Mouse (Mus musculus) hindbrain, embryonic 15.5 days (tissue): Measurements from ENCODE around the gene Gpx3. TPM values are rescaled to one million over a fixed set of nuclear protein-coding genes. Genes with fewer than 3 reads are reported as not detected.
A peak's percentile ranks its signal among the peaks of the same experiment; 100 is the strongest.
"Not testable (repeated sequence)": the region's sequence is repeated elsewhere in the genome, so short reads cannot be mapped to it uniquely, and the experiment has no call there.

ENCODE experiments used
- ATAC-seq: fragments of 200-750 bp; cut with Nextera tagmentation; 2 replicates; pipeline ENCODE4 v1.8.0; 2017; ENCODE audit warnings: low read depth, moderate number of reproducible peaks, moderate TSS enrichment; ENCODE audit not compliant: low FRiP score
- H3K27ac ChIP-seq: fragments of 300-500 bp; sonication (generic); replicated peaks from 2 replicates; pipeline ENCODE4 v1.5.1; 2015; ENCODE audit warnings: mild to moderate bottlenecking, inconsistent platforms
- H3K27me3 ChIP-seq: fragments of 300-500 bp; sonication (generic); 2 replicates; pipeline ENCODE4 v1.6.1; 2015; ENCODE audit warnings: control low read depth, inconsistent platforms
- H3K36me3 ChIP-seq: fragments of 300-500 bp; sonication (generic); 2 replicates; pipeline ENCODE4 v1.6.1; 2015; ENCODE audit warnings: control low read depth, inconsistent platforms
- H3K4me1 ChIP-seq: fragments of 300-500 bp; sonication (generic); replicated peaks from 2 replicates; pipeline ENCODE4 v1.6.1; 2015; ENCODE audit warnings: control low read depth, inconsistent platforms
- H3K4me2 ChIP-seq: fragments of 300-500 bp; sonication (generic); 2 replicates; pipeline ENCODE4 v1.6.1; 2015; ENCODE audit warnings: moderate library complexity, mild to moderate bottlenecking, inconsistent platforms
- H3K4me3 ChIP-seq: fragments of 300-500 bp; sonication (generic); 2 replicates; pipeline ENCODE4 v1.5.1; 2015; ENCODE audit warnings: mild to moderate bottlenecking, inconsistent platforms
- H3K9ac ChIP-seq: fragments of 300-500 bp; sonication (generic); 2 replicates; pipeline ENCODE4 v1.6.1; 2015; ENCODE audit warnings: inconsistent platforms
- H3K9me3 ChIP-seq: fragments of 300-500 bp; sonication (generic); 2 replicates; pipeline ENCODE4 v1.6.1; 2016; ENCODE audit warnings: control low read depth, inconsistent platforms
- WGBS: fragments of 180-500 bp; shearing (Covaris S2); methylation state at CpG from one replicate; pipeline ENCODE4 v1.1.7; 2015; 5-methylcytosine and 5-hydroxymethylcytosine counted together
- polyA plus RNA-seq: library from polyadenylated mRNA; unstranded; fragments of >200 nt; fragmentation: Nextera tagmentation; extraction: Ambion mirVana; gene quantifications from 2 replicates; pipeline ENCODE4 v1.2.1, GENCODE M21; 2015

Gene Gpx3
- polyA plus RNA-seq, 1 experiment from 2014 or later = 63.5 TPM

- no peaks in the 10 kb centered on the region for H3K36me3 ChIP-seq
- no peak overlapping the region for H3K27ac ChIP-seq
- no peak overlapping the region for H3K4me2 ChIP-seq
- no peak overlapping the region for H3K9ac ChIP-seq
- H3K9me3 ChIP-seq = no peaks in the 10 kb centered on the region
- H3K27me3 ChIP-seq = 0 out of 2 replicates have a peak, but pooled peaks cover 3% of the 10 kb centered on the region
- 14% methylated on average over 5 of the region's 5 CpGs for WGBS
- ATAC-seq = no peak
- H3K4me3 ChIP-seq = no peak overlapping the region
- 0 out of 2 replicates have a peak, but pooled peaks cover 4% of the 10 kb centered on the region for H3K4me1 ChIP-seq
Observed at GRCm38 (mm10) chr11:54884937-54885336, 17.3 kb upstream of the Gpx3 start.

- Histone ChIP-seq H3K9ac (no peak overlapping the region), H3K4me1 (0 out of 2 replicates have a peak, but pooled peaks cover 4% of the 10 kb centered on the region), H3K27ac (no peak overlapping the region), H3K27me3 (0 out of 2 replicates have a peak, but pooled peaks cover 3% of the 10 kb centered on the region), H3K36me3 (no peaks in the 10 kb centered on the region), H3K9me3 (no peaks in the 10 kb centered on the region), H3K4me3 (no peak overlapping the region), H3K4me2 (no peak overlapping the region)
- ATAC-seq = no peak
- 87% methylated on average over 2 of the region's 2 CpGs for WGBS
Observed at GRCm38 (mm10) chr11:54885406-54885805, 16.8 kb upstream of the Gpx3 start.

- WGBS = 89% methylated on average over 6 of the region's 6 CpGs
- Histone ChIP-seq H3K4me3 (no peak overlapping the region), H3K27me3 (no peaks in the 10 kb centered on the region), H3K36me3 (no peaks in the 10 kb centered on the region), H3K4me1 (no peaks in the 10 kb centered on the region), H3K27ac (no peak overlapping the region), H3K9ac (no peak overlapping the region), H3K4me2 (no peak overlapping the region), H3K9me3 (no peaks in the 10 kb centered on the region)
- ATAC-seq = no peak
Observed at GRCm38 (mm10) chr11:54887927-54888326, 14.3 kb upstream of the Gpx3 start.

GRCm38 (mm10) chr11:54891341-54891740 is 10.9 kb upstream of the Gpx3 start:
- H3K9me3 ChIP-seq = no peaks in the 10 kb centered on the region
- H3K4me2 ChIP-seq = no peak overlapping the region
- H3K36me3 ChIP-seq = no peaks in the 10 kb centered on the region
- no peaks in the 10 kb centered on the region for H3K27me3 ChIP-seq
- H3K9ac ChIP-seq = no peak overlapping the region
- H3K27ac ChIP-seq = no peak overlapping the region
- H3K4me1 ChIP-seq = no peaks in the 10 kb centered on the region
- ATAC-seq = no peak
- WGBS = 81% methylated on average over 5 of the region's 5 CpGs
- no peak overlapping the region for H3K4me3 ChIP-seq

GRCm38 (mm10) chr11:54892091-54892490 is 10.2 kb upstream of the Gpx3 start:
- H3K9ac ChIP-seq = no peak overlapping the region
- 61% methylated on average over 7 of the region's 7 CpGs for WGBS

GRCm38 (mm10) chr11:54894589-54894988 is 7.7 kb upstream of the Gpx3 start:
- no peak overlapping the region for H3K27ac ChIP-seq
- H3K4me3 ChIP-seq = no peak overlapping the region
- H3K4me2 ChIP-seq = no peak overlapping the region
- H3K9ac ChIP-seq = no peak overlapping the region
- no peaks in the 10 kb centered on the region for H3K27me3 ChIP-seq
- H3K4me1 ChIP-seq = no peaks in the 10 kb centered on the region
- H3K9me3 ChIP-seq = no peaks in the 10 kb centered on the region
- ATAC-seq = no peak
- no peaks in the 10 kb centered on the region for H3K36me3 ChIP-seq
- WGBS = 69% methylated on average over 9 of the region's 9 CpGs

More at GRCm38 (mm10) chr11:54892091-54892490, 10.2 kb upstream of the Gpx3 start:
- Histone ChIP-seq H3K27me3 (no peaks in the 10 kb centered on the region), H3K4me3 (no peak overlapping the region), H3K4me2 (no peak overlapping the region), H3K36me3 (no peaks in the 10 kb centered on the region), H3K27ac (no peak overlapping the region), H3K9me3 (no peaks in the 10 kb centered on the region), H3K4me1 (no peaks in the 10 kb centered on the region)
- no peak for ATAC-seq

- H3K27ac ChIP-seq, H3K9me3 ChIP-seq, H3K4me2 ChIP-seq: not testable (repeated sequence)
Observed at GRCm38 (mm10) chr11:54896646-54897045, 5.6 kb upstream of the Gpx3 start.

GRCm38 (mm10) chr11:54897470-54897869 is 4.8 kb upstream of the Gpx3 start:
- Histone ChIP-seq H3K4me2 (no peak overlapping the region), H3K27me3 (no peaks in the 10 kb centered on the region), H3K4me3 (no peak overlapping the region), H3K27ac (no peak overlapping the region), H3K9ac (no peak overlapping the region), H3K4me1 (peaks cover 4% of the 10 kb centered on the region; the same call in 1 of the 2 replicates), H3K36me3 (no peaks in the 10 kb centered on the region), H3K9me3 (no peaks in the 10 kb centered on the region)
- 42% methylated on average over 5 of the region's 5 CpGs for WGBS
- ATAC-seq = no peak

More at GRCm38 (mm10) chr11:54896646-54897045, 5.6 kb upstream of the Gpx3 start:
- not testable (repeated sequence) for ATAC-seq, H3K9ac ChIP-seq, H3K27me3 ChIP-seq, H3K4me1 ChIP-seq, H3K4me3 ChIP-seq, H3K36me3 ChIP-seq
- WGBS = 90% methylated on average over 3 of the region's 3 CpGs

- Histone ChIP-seq H3K9ac (no peak overlapping the region), H3K4me3 (no peak overlapping the region), H3K27me3 (no peaks in the 10 kb centered on the region), H3K27ac (no peak overlapping the region), H3K36me3 (no peaks in the 10 kb centered on the region), H3K4me2 (no peak overlapping the region), H3K9me3 (no peaks in the 10 kb centered on the region), H3K4me1 (peaks cover 17% of the 10 kb centered on the region; the same call in 1 of the 2 replicates)
- WGBS = 85% methylated on average over 4 of the region's 4 CpGs
- ATAC-seq = no peak
Observed at GRCm38 (mm10) chr11:54899657-54900056, 2.6 kb upstream of the Gpx3 start.

GRCm38 (mm10) chr11:54903339-54903738 is 1.1 kb downstream of the Gpx3 start:
- Histone ChIP-seq H3K27me3 (no peaks in the 10 kb centered on the region), H3K27ac (no peak overlapping the region), H3K4me2 (peak overlapping the region; percentile 82), H3K4me3 (peak overlapping the region; percentile 50), H3K9me3 (no peaks in the 10 kb centered on the region), H3K4me1 (peaks cover 17% of the 10 kb centered on the region; the same call in 1 of the 2 replicates), H3K36me3 (no peaks in the 10 kb centered on the region), H3K9ac (peak overlapping the region; percentile 52)
- 74% methylated on average over 5 of the region's 5 CpGs for WGBS
- ATAC-seq = no peak

GRCm38 (mm10) chr11:54903940-54904706 is 1.9 kb downstream of the Gpx3 start:
- no peak overlapping the region for H3K27ac ChIP-seq
- 34% methylated on average over 4 of the region's 4 CpGs for WGBS
- no peaks in the 10 kb centered on the region for H3K9me3 ChIP-seq
- H3K9ac ChIP-seq = no peak overlapping the region
- H3K4me2 ChIP-seq = no peak overlapping the region
- H3K36me3 ChIP-seq = no peaks in the 10 kb centered on the region
- H3K27me3 ChIP-seq = no peaks in the 10 kb centered on the region
- H3K4me1 ChIP-seq = peaks cover 17% of the 10 kb centered on the region; the same call in 1 of the 2 replicates
- peak; percentile 52 for ATAC-seq
- H3K4me3 ChIP-seq = no peak overlapping the region

- Histone ChIP-seq H3K9me3 (no peaks in the 10 kb centered on the region), H3K36me3 (no peaks in the 10 kb centered on the region), H3K4me3 (no peak overlapping the region), H3K4me1 (peaks cover 17% of the 10 kb centered on the region; the same call in 1 of the 2 replicates), H3K27me3 (no peaks in the 10 kb centered on the region), H3K9ac (no peak overlapping the region), H3K4me2 (no peak overlapping the region), H3K27ac (no peak overlapping the region)
- WGBS = 73% methylated on average over 3 of the region's 3 CpGs
- no peak for ATAC-seq
Observed at GRCm38 (mm10) chr11:54905086-54905485, 2.8 kb downstream of the Gpx3 start.
